Mouse (Mus musculus): ENCODE data around the gene Uba52.

Uba52 gene

DNA sequence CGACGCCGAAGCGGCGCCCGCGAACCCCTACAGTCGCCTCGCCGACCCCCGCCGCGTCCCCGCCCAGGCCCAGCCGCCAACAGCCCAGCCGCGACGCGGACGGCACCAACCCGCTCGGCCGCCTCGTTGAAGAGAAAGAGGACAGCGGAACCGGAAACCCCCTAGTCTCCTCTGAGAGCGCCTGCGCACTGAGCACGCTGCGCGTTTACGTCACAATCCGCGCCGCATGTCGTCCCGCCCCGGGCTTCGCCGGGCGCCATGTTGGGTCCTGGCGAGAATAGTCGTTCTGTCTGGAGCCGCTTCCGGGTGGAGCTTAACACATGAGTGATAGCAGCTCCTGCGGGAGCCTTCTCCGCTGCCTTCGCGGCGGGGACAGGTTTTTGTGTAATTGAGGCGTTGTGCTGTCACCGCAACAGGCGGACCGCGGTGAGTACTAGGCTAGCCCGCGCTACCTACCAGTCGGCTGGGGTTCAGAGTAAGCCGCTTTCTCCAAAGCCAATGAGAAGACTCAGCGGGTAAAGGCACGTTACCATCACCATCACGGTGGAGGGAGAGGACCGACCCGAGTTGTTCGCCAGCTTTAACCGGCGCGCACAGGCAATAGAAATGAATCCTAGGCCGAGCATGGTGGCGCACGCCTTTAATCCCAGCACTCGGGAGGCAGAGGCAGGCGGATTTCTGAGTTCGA lies at the start of gene Uba52:
Gene Uba52, minus strand, starts transcription at position 574 of the 688 bp plus-strand sequence.
- peak; percentile 97 for DNase-seq

DNA sequence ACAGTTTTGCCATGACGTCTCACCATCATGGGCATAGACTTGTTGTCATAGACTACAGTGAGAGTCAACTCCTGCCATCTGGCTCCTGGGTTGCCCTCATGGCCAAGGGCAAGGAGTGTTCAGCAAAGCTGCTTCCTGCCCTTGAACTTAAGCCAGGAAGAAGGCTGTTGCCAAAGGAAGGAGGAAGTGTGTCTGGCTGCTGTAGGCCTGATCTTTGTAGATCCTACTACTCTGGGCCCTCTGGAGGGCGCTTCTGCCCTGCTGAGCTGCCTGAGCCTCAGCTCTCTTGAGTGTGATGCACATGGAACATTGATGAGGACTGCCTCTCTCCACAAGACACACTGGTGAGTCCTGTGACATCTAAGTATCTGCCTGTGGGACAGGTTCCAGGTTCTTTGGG lies 49.5 kb upstream of the Uba52 start:
- DNase-seq: peak; percentile 73

DNA sequence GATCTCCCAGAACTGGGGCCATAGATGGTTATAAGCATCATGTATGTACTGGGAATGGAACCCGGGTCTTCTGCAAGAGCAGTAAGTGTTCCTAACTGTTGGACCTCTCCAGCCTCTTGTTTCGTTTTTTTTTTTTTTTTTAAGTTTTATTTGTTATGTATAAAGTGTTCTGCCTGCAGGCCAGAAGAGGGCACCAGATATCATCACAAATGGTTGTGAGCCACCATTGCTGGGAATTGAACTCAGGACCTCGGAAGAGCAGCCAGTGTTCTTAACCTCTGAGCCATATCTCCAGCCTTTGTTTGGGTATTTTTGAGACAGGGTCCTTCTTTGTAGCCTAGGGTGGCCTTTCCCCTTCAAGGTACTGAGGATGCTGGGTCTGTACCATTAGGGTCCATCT lies 48.4 kb upstream of the Uba52 start:
- DNase-seq: no peak

DNA sequence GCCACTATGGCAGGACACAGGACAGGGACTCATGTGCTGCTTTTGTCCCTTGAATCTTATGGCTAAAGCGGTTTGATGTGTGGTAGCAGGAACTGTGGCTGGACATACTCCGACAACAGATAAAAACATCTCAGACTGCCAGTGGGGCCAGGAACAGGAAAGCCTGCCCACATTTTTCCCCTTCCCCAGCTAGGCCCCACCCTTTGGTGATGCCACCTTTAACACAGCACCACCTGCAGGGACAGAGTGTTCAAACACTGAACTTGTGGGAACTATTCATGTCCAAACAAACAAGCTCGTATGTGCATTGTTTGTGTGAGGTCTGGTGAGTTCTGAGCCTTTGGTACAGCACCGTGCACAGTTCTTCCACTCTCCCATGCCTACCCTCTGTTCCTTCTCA lies 47.7 kb upstream of the Uba52 start:
- DNase-seq: no peak

DNA sequence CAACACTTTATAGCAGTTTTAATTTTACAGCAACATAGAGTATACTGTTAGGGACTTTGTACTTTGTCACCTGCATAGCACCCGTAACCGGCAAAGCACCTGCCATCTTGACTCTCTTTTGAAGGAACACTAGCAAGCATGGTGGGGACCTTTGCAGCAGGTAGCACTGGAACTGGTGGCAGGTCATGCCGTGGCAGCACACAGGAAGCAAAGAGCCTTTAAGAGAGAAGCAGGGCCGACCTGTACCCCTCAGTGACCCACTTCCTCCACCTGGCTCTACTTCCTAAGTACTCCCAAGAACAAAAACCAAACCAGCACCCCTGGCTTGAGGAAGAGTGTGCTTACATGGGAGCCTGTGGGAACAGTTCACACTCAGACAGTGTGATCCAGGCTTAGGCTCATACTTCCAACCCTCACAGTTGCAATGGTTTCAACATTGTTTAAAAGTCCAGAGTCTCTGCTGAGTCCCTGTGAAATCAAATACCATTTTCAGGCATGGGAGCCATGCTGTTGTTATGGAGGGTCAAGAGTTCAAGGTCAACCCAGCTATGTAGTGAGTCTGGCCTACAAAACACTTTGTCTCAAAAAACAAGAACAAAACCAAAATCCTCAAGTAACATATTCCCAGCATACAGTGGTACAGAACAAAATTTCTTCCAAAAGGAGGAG lies 44.6 kb upstream of the Uba52 start:
- DNase-seq: no peak

DNA sequence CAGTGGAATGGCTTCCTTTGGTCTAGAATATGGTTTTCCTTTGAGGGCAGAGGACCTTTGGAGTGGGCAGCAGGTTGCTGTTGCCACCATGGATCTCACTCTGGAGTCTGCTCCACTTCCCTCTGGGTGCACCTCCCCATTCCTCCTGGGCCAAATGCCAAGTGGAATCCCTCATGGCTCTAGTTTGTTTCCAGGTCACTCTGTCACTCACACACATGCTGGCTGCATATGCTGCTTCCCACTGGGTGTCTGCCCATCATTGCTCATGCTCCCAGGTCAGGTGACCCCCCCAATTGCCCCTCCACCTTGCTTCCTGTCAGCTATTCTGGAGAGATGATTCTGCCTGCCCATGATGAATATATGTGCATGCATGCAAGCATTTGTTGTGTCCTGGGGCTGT lies 43.1 kb upstream of the Uba52 start:
- peak; percentile 63 for DNase-seq

DNA sequence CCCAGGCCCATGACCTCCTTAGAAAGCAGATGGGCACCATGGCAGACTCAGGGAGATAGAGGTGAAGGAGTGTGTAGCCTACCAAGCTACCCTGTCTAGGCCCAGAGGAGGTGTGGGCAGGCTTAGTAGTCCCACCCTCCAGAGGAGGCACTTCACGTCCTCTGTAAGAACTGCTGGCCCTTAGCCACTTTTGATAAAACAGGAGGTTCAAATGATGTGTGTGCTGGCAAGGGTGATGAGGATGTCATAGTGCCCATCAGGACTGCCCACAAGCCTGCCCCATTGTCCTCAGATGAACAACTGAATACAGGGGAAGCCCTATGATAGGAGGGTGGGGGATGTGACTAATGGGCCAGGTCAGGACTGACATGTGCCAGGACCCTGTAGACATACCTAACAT lies 42.2 kb upstream of the Uba52 start:
- DNase-seq: peak; percentile 40

DNA sequence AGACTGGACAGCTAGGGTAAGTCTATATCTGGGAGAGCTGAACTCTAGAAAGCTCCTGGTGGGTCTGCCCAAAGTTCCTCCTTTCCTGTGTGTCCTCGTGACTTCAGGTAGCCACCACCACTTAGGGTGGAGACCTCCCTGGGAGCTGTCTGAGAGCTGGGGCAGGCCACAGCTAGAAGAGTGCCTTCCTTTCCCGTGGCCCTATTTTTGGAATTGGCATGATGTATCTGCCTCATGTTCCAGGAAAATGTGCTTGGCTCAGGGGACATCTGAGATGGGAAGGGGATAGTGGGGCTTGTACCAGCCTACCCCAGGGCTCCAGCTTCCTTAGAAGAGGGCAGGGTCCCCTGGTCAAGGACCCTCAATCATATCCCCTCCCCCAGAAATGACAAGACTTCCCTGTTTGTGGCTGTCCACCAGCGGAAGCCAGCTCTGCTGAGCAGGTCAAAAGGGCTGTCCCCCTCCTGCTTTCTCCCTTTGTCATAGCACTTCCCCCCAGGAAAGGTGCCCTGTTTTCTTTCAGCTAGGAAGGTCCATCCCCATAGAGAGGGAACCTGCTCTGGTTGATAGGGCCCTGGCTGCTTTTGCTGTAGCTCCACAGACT lies 41.1 kb upstream of the Uba52 start:
- no peak for DNase-seq

DNA sequence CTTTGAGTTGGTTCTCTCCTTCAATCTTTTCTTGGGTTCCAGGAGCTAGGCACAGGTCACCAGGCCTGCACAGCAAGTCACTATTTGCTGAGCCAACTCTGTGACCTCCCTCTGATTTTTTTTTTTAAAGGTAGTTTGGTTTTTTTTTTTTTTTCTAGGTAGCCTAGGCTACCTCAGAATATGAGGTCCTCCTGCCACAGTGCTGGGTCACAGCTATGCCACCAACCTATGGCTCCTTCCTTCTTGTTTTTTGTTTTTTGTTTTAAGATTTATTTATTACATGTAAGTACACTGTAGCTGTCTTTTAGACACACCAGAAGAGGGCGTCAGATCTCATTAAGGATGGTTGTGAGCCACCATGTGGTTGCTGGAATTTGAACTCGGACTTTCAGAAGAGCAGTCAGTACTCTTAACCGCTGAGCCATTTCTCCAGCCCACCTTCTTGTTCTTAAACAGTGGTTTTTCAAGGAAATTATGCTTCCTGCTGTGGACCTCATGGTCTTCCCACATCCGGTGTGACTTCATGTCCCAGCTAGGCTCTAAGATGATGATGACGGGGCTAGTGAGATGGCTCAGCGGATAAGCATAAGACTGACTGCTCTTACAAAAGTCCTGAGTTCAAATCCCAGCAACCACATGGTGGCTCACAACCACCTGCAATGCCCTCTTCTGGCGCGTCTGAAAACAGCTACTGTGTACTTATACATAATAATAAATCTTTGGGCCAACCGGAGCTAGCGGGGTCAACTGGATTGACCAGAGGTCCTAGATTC lies 39.0 kb upstream of the Uba52 start:
- DNase-seq: no peak

DNA sequence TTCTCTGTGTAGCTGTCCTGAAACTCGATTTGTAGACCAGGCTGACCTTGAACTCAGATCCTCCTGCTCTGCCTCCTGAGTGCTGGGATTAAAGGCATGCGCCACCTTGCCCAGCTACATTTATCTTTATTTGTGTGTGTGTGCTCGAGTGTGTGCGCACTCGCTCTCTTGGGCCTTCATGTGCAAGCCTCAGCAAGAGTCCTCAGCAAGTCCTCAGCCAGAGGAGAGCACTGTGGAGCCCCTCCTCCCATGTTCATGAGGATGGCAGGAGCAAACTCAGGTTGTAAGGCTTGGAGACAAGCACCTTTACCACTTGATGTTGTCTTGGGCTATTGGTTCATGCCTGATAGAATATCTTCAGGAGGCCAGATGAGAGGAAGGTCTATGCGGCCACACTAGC lies 37.2 kb upstream of the Uba52 start:
- DNase-seq: no peak

DNA sequence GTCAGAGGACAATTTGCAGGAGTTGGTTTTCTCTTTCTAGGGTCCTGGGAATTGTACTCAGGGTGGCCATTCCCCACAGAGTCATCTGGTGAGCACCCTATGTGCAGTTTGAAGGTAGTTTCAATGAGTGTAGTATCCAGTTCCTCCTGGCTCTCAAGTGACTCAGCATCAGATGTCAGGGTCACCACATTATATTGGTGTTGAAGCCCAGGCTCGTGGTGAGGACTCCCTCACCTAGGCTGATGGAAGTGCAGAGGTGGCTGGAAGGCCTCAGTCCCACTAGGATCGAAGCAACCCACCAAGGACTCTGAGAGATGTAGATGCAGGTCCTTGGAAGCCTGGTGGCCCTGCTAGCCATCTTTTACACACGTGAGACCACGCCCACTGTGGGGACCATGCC lies 35.8 kb upstream of the Uba52 start:
- no peak for DNase-seq

DNA sequence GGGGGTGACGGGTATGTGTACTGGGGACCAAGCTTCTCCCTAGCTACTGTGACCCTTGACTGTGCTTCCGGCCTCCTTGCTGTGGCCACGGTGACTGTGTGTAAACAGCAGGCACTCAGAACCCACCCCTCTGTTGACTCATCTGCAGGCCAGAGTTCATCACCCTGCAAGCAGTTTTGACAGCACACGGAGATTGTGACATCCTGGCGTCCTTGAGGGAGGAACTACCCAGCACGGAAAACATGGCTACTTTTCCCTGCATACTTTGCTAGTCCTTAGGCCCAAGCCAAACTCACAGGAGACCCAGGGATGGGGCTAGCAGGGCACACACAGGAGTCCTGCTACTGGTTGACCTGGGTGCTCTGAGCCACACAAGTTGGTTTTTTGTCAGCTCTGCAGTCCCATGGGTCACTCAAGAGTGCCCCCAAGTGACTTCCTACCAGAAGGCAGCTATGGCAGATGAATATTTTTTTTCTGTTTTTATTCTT lies 33.6 kb upstream of the Uba52 start:
- peak; percentile 56 for DNase-seq

DNA sequence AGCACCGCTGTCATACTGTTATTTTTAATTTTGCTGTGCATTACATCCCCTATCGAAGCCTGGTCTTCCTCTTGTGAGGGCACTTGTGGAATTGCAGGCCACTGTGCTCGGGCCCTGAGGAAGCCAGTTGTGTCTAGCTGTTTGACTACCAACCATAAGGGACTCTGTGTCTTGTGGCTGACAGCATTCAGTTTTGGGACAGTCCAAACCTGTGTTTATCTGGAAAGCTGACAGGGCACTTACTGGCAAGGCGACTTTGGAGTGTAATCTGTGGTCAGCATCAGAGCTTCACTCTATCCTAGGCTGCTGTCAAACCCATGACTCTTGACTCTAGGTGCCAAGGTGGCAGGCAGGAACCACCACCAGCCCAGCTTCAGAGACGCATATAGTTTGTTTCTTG lies 30.5 kb upstream of the Uba52 start:
- DNase-seq: no peak

DNA sequence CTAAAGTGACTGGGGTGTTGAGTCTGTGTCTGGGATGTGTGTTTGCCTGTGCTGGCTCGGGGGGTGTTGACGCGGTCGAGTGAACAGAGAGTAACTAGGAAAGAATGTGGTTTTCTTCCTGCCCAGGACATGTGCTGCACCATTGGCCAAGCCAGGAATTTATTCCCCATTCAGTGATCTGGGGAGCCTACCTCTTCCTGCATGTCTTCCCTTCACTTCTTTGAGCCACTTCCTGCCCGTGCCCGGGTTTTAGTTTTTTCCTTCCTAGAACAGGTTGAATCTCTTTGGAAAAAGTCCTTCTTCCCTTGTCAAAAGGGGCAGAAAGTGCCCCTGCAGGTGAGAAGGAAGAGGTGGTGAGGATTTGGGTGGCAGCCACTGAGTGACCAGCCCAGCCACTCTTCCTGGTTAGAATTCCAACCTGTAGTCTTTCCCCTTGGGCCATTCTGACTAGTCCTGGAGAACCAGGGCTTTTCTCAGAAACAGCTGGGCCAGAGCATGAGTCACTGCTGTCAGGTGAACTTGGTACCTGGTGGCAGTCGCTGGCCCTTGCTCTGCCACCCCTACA lies 30.0 kb upstream of the Uba52 start:
- DNase-seq: no peak

DNA sequence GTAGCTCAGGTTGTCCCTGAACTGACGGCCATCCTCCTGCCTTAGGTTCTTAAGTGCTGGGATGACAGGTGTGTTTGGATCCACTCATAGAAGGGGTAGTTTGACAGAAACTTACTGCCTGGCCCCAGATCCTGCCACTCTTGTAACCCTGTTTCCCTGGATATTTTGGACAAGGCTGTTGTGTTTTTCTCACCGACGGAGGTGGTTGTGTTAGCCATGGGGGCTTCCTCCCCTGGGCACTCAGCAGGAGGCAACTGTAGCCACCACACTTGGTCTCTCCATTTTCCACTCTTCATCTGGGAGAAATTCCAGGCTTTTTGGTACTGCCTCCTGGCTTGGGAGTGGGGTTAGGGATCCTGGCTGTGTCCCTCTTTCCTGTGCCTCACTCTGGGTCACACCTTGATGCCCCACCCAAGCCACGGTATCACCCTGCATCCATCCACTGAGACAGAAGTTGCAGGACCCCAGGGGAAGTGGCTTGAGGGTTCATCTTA lies 29.5 kb upstream of the Uba52 start:
- no peak for DNase-seq

DNA sequence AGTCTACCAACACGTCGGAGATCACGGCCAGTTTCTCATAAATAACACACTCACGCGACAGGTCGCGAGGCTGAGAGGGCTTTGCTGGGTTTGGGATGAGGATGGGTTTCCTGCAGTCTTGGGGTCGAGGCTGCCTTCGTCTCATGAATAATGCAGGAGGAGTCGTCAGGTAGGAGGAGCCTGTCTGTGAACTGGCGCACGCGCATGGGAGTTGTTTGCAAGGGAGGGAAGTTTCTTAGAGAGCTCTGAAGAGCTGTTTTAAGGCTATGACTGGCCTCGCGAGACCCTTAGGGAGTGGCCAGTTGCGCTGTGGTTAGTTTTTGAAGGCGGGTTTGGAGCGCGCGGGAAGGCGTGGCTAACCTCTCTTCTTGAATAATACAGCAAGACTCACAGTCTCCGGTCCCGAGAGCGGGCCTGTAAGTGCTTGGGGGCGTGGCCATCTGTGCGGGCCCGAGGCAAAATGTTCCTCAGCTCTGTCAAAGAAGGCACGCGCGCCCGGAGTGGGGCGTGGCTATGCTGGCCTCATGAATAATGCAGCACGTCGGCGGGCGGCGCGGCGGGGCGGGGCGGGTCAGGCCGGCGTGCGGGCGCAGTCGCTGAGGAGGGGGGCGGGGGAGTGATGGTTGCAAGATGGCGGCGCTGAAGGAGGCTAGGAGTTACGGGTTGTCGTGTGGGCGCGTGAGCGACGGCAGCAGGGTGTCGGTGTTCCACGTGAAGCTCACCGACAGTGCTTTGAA lies 28.6 kb upstream of the Uba52 start, which contains the start of gene Ell:
Gene Ell, plus strand, starts transcription at position 381 of the 737 bp plus-strand sequence.
- DNase-seq: peak; percentile 100

DNA sequence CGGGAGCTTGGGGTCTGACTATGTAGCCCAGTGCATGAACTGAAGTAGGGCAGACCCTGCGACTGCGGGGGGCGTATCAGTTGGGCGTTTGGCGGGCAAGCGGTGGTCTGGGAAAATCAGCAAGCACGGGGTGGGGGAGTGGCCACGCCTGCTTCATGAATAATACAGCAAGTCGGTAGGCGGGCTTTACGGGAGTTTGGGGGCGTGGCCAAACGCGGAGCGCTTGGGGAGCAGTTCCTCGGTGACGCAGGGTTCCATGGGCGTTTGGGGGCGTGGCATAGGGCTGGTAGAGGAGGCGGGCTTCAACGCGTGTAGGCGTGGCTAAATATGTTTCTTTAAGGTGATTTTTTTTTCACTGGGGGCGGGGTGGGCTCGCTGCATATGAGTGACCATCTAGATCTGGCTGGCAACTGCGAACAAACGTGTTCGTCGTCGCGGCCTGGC lies 28.1 kb upstream of the Uba52 start:
- peak; percentile 100 for DNase-seq

DNA sequence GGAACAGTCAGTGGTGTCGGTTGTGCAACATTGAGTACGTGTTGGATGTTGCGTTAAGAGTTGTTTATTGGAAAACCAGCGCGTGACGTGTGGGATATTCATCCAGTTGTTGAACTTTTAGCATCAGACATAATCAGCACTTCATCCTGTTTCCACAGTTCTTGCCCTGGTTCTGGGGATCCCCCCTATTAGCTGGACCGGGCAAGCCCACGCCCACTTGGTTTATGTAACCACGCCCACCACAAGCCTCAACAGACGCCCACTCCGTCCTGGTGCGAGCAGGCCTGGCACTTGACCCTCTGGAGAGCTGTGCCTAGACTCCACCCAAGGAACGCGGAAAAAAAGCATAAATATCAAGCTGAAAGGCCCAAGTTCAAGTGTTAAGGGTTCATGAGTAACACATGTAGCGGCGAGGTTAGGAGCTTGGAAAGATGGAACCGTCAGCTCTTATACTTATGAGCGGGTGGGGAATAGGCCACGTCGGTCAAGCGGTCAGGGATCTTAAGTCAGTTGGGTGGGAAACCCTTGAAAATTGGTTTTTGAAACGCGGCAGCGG lies 27.5 kb upstream of the Uba52 start:
- DNase-seq: peak; percentile 73

DNA sequence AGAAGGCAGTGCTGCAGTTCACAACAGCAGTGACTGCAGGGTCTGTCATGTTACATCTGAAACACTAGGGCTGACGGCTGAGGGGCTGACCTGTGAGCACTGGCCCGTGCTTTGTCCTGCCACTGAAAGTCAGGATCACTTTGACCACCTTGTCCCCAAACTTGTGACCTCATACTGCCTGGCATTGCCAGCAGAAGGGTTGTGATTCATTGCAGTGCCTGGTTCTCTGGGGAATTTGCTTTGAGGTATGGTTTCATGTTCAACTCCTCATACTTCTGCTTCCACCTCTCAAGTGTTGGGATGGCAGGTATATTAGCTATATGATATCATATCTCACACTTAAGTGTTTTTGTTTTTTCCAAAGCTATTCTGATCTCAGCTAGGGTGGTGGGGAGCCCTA lies 25.1 kb upstream of the Uba52 start:
- no peak for DNase-seq

DNA sequence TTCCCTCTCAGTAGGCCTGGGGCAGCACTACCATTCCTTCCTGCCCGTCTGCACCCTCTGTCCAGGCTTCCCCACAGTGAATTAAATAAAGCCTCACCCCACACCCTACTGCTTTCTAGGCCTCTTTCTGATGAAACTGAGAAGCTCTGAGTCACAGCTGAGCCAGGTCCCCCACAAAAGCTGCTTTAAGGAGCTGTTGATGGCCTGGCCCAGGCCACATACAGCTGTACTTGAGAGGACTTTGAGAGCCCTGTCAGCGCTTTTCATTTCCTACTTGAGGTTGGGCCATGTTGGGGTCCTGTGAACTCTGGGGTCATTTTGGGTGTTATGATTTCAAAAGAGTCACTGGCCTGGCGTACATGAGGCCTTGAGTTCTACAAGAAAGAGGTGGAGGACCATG lies 24.6 kb upstream of the Uba52 start:
- no peak for DNase-seq

DNA sequence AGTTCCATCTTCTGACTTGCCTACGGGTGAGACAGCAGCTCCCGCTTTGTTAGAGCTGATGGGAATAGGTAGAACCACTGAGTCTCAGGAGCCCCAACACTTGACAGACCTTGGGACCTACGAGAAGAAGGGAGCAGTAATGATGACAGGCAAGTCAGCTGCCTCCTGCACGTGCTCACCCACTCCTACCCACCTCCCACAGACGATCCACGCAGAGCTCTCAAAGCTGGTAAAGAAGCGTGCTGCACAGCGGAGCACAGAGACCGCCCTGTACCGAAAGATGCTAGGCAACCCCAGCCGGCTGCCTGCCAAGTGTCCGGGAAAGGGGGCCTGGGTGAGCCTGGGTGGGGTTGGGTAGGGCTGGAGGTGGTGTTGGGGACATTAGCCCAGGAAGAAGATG lies 23.7 kb upstream of the Uba52 start:
- no peak for DNase-seq

DNA sequence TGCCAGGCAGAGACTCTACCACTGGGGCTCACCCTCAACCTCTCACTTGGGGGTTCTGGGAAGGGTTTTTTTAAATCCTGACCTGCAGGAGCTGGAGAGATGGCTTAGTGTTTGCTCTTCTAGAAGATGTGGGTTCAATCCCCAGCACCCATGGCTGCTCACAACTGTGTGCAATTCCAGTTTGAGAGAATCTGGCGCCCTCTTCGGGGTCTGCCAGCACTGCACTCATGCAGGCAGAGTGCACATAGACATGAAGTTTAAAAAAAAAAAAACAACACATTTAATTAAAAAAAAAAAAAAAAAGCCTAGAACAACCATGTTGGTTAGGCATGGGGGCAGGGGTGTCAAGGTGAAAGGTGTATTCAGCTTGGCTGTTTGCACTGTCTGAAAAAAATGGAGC lies 19.7 kb upstream of the Uba52 start:
- DNase-seq: no peak
